Mouse (Mus musculus) lung, adult 2 months (tissue): ENCODE data around the gene Hspa14.

ENCODE experiments used
- CTCF ChIP-seq: fragments of 200-500 bp; IDR thresholded peaks from 2 replicates; pipeline ENCODE4 v1.5.1; 2011; ENCODE audit warnings: mild to moderate bottlenecking, low read length, control low read depth; ENCODE audit not compliant: insufficient read depth
- POLR2A ChIP-seq: fragments of 200-500 bp; IDR thresholded peaks from 2 replicates; pipeline ENCODE4 v1.6.1; 2011; ENCODE audit warnings: low read depth, mild to moderate bottlenecking, control low read depth, low read length, borderline replicate concordance; ENCODE audit errors: extremely low read depth

- TF ChIP-seq POLR2A, result peak; percentile 85; the same call in 1 of the 2 replicates
- TF ChIP-seq CTCF, result no peak
Measured at GRCm38 (mm10) chr2:3512552-3513454, at the start of gene Hspa14, which contains the start of the genes Gm45902 and Cdnf.
